Mouse (Mus musculus): ENCODE measurements around the gene Spata17. TPM values are rescaled to one million over a fixed set of nuclear protein-coding genes. Genes with fewer than 3 reads are reported as not detected.

The Spata17 gene
- polyA plus RNA-seq, 1 experiment, result 0.74 TPM

GRCm38 (mm10) chr1:187035785-187036184 lies 179.5 kb downstream of the Spata17 start:
- H3K4me3 ChIP-seq (replicated peaks; ENCODE audit: insufficient read depth, low read depth, low read length), result no peak overlapping the region
- no peaks in the 10 kb centered on the region for H3K4me1 ChIP-seq (ENCODE audit: control insufficient read depth, insufficient read depth, low read length)
- H3K27me3 ChIP-seq (ENCODE audit: control insufficient read depth, insufficient read depth, low read length), result no peaks in the 10 kb centered on the region; the same call in 1 of the 2 replicates
- 93% methylated on average over 4 of the region's 4 CpGs for WGBS
- TF ChIP-seq POLR2A (IDR thresholded peaks at IDR 0.05; ENCODE audit: borderline replicate concordance, insufficient read depth, low read length), result no peak
- TF ChIP-seq CTCF (IDR thresholded peaks at IDR 0.05; ENCODE audit: borderline replicate concordance, insufficient read depth, low read depth, low read length), result no peak
- DNase-seq, result no peak
- H3K27ac ChIP-seq (ENCODE audit: insufficient read depth, low read length), result no peak overlapping the region

GRCm38 (mm10) chr1:187031796-187032195 lies 183.5 kb downstream of the Spata17 start:
- 10% methylated on average over 6 of the region's 6 CpGs for WGBS
- H3K27ac ChIP-seq (ENCODE audit: insufficient read depth, low read length), result no peak overlapping the region
- peak; percentile 71 for TF ChIP-seq CTCF (IDR thresholded peaks at IDR 0.05; ENCODE audit: borderline replicate concordance, insufficient read depth, low read depth, low read length)
- no peak for TF ChIP-seq POLR2A (IDR thresholded peaks at IDR 0.05; ENCODE audit: borderline replicate concordance, insufficient read depth, low read length)
- H3K4me1 ChIP-seq (ENCODE audit: control insufficient read depth, insufficient read depth, low read length), result no peaks in the 10 kb centered on the region
- H3K27me3 ChIP-seq (ENCODE audit: control insufficient read depth, insufficient read depth, low read length), result no peaks in the 10 kb centered on the region; the same call in 1 of the 2 replicates
- peak overlapping the region; percentile 5 for H3K4me3 ChIP-seq (replicated peaks; ENCODE audit: insufficient read depth, low read depth, low read length)
- DNase-seq, result peak; percentile 10 to 14

GRCm38 (mm10) chr1:187028841-187029240 lies 186.4 kb downstream of the Spata17 start:
- no peak for DNase-seq
- no peaks in the 10 kb centered on the region; the same call in 1 of the 2 replicates for H3K27me3 ChIP-seq (ENCODE audit: control insufficient read depth, insufficient read depth, low read length)
- TF ChIP-seq POLR2A (IDR thresholded peaks at IDR 0.05; ENCODE audit: borderline replicate concordance, insufficient read depth, low read length), result no peak
- TF ChIP-seq CTCF (IDR thresholded peaks at IDR 0.05; ENCODE audit: borderline replicate concordance, insufficient read depth, low read depth, low read length), result no peak
- no peaks in the 10 kb centered on the region for H3K4me1 ChIP-seq (ENCODE audit: control insufficient read depth, insufficient read depth, low read length)
- no peak overlapping the region for H3K27ac ChIP-seq (ENCODE audit: insufficient read depth, low read length)
- no peak overlapping the region for H3K4me3 ChIP-seq (replicated peaks; ENCODE audit: insufficient read depth, low read depth, low read length)
- 80% methylated on average over 6 of the region's 6 CpGs for WGBS

- WGBS, result 49% methylated on average over 7 of the region's 7 CpGs
- H3K27ac ChIP-seq (ENCODE audit: insufficient read depth, low read length), result no peak overlapping the region
- DNase-seq, result no peak
- H3K27me3 ChIP-seq (ENCODE audit: control insufficient read depth, insufficient read depth, low read length), result no peaks in the 10 kb centered on the region
- H3K4me1 ChIP-seq (ENCODE audit: control insufficient read depth, insufficient read depth, low read length), result no peaks in the 10 kb centered on the region
- H3K4me3 ChIP-seq (replicated peaks; ENCODE audit: insufficient read depth, low read depth, low read length), result no peak overlapping the region
- TF ChIP-seq POLR2A (IDR thresholded peaks at IDR 0.05; ENCODE audit: borderline replicate concordance, insufficient read depth, low read length) (no peak), CTCF (IDR thresholded peaks at IDR 0.05; ENCODE audit: borderline replicate concordance, insufficient read depth, low read depth, low read length) (no peak)
These were observed 195.3 kb downstream of the Spata17 start for GRCm38 (mm10) chr1:187020011-187020410.

- no peak overlapping the region for H3K27ac ChIP-seq (ENCODE audit: insufficient read depth, low read length)
- TF ChIP-seq CTCF (IDR thresholded peaks at IDR 0.05; ENCODE audit: borderline replicate concordance, insufficient read depth, low read depth, low read length) (no peak), POLR2A (IDR thresholded peaks at IDR 0.05; ENCODE audit: borderline replicate concordance, insufficient read depth, low read length) (no peak)
- 40% methylated on average over 4 of the region's 4 CpGs for WGBS
- DNase-seq, result no peak
- H3K4me1 ChIP-seq (ENCODE audit: control insufficient read depth, insufficient read depth, low read length), result no peaks in the 10 kb centered on the region; the same call in 1 of the 2 replicates
- H3K4me3 ChIP-seq (replicated peaks; ENCODE audit: insufficient read depth, low read depth, low read length), result no peak overlapping the region
- no peaks in the 10 kb centered on the region for H3K27me3 ChIP-seq (ENCODE audit: control insufficient read depth, insufficient read depth, low read length)
These were observed 199.1 kb downstream of the Spata17 start for GRCm38 (mm10) chr1:187016116-187016515.

GRCm38 (mm10) chr1:187015673-187016072 lies 199.6 kb downstream of the Spata17 start:
- no peak for TF ChIP-seq POLR2A (IDR thresholded peaks at IDR 0.05; ENCODE audit: borderline replicate concordance, insufficient read depth, low read length)
- Histone ChIP-seq H3K4me3 (replicated peaks; ENCODE audit: insufficient read depth, low read depth, low read length) (no peak overlapping the region), H3K27ac (ENCODE audit: insufficient read depth, low read length) (no peak overlapping the region), H3K27me3 (ENCODE audit: control insufficient read depth, insufficient read depth, low read length) (no peaks in the 10 kb centered on the region), H3K4me1 (ENCODE audit: control insufficient read depth, insufficient read depth, low read length) (no peaks in the 10 kb centered on the region; the same call in 1 of the 2 replicates)
- DNase-seq, result no peak
- 95% methylated on average over 1 of the region's 1 CpGs for WGBS

GRCm38 (mm10) chr1:187014141-187014540 lies 201.1 kb downstream of the Spata17 start:
- no peaks in the 10 kb centered on the region; the same call in 1 of the 2 replicates for H3K4me1 ChIP-seq (ENCODE audit: control insufficient read depth, insufficient read depth, low read length)
- TF ChIP-seq POLR2A (IDR thresholded peaks at IDR 0.05; ENCODE audit: borderline replicate concordance, insufficient read depth, low read length) (no peak), CTCF (IDR thresholded peaks at IDR 0.05; ENCODE audit: borderline replicate concordance, insufficient read depth, low read depth, low read length) (no peak)
- 93% methylated on average over 2 of the region's 2 CpGs for WGBS

GRCm38 (mm10) chr1:187011601-187012000 lies 203.7 kb downstream of the Spata17 start:
- 13% methylated on average over 4 of the region's 4 CpGs for WGBS
- Histone ChIP-seq H3K27ac (ENCODE audit: insufficient read depth, low read length) (no peak overlapping the region), H3K4me3 (replicated peaks; ENCODE audit: insufficient read depth, low read depth, low read length) (no peak overlapping the region), H3K4me1 (ENCODE audit: control insufficient read depth, insufficient read depth, low read length) (no peaks in the 10 kb centered on the region; the same call in 1 of the 2 replicates), H3K27me3 (ENCODE audit: control insufficient read depth, insufficient read depth, low read length) (no peaks in the 10 kb centered on the region)
- DNase-seq, result no peak
- no peak for TF ChIP-seq CTCF (IDR thresholded peaks at IDR 0.05; ENCODE audit: borderline replicate concordance, insufficient read depth, low read depth, low read length)
- TF ChIP-seq POLR2A (IDR thresholded peaks at IDR 0.05; ENCODE audit: borderline replicate concordance, insufficient read depth, low read length), result no peak

More at GRCm38 (mm10) chr1:187014141-187014540, 201.1 kb downstream of the Spata17 start:
- no peak for DNase-seq
- Histone ChIP-seq H3K27ac (ENCODE audit: insufficient read depth, low read length) (no peak overlapping the region), H3K27me3 (ENCODE audit: control insufficient read depth, insufficient read depth, low read length) (no peaks in the 10 kb centered on the region), H3K4me3 (replicated peaks; ENCODE audit: insufficient read depth, low read depth, low read length) (no peak overlapping the region)

Data from cerebellum, adult 2 months (tissue).